Mouse (Mus musculus) small intestine, adult 2 months (tissue): ENCODE results near the gene Lima1. TPM values are rescaled to one million over a fixed set of nuclear protein-coding genes. Genes with fewer than 3 reads are reported as not detected.
"Not testable (repeated sequence)": the region's sequence is repeated elsewhere in the genome, so short reads cannot be mapped to it uniquely, and the experiment has no call there.

ENCODE experiments used
- H3K27ac ChIP-seq: fragments of 200-500 bp; 2 replicates; pipeline ENCODE4 v1.5.1; 2012; ENCODE audit warnings: low read depth, low read length, control low read depth, inconsistent platforms; ENCODE audit not compliant: insufficient read depth
- H3K27me3 ChIP-seq: fragments of 200-500 bp; 2 replicates; pipeline ENCODE4 v1.6.1; 2012; ENCODE audit warnings: mild to moderate bottlenecking, moderate library complexity, low read length, inconsistent platforms; ENCODE audit not compliant: control insufficient read depth, insufficient read depth
- H3K36me3 ChIP-seq: fragments of 200-500 bp; 2 replicates; pipeline ENCODE4 v1.6.1; 2012; ENCODE audit warnings: mild to moderate bottlenecking, low read length, control low read depth, inconsistent platforms; ENCODE audit not compliant: control insufficient read depth, insufficient read depth
- H3K4me1 ChIP-seq: fragments of 200-500 bp; 2 replicates; pipeline ENCODE4 v1.6.1; 2012; ENCODE audit warnings: low read length, inconsistent platforms, mixed read lengths; ENCODE audit not compliant: control insufficient read depth, insufficient read depth, insufficient read length
- H3K4me3 ChIP-seq: fragments of 200-500 bp; 2 replicates; pipeline ENCODE4 v1.5.1; 2012; ENCODE audit warnings: low read depth, mild to moderate bottlenecking, control low read depth, inconsistent platforms, low read length, moderate library complexity
- CTCF ChIP-seq: fragments of 200-500 bp; IDR thresholded peaks from 2 replicates; pipeline ENCODE4 v1.5.1; 2012; ENCODE audit warnings: low read depth, mild to moderate bottlenecking, control low read depth, inconsistent platforms, low read length, moderate library complexity, mixed read lengths; ENCODE audit not compliant: insufficient replicate concordance, insufficient read length; ENCODE audit errors: extremely low read depth
- POLR2A ChIP-seq: fragments of 200-500 bp; IDR thresholded peaks from 2 replicates; pipeline ENCODE4 v1.6.1; 2012; ENCODE audit warnings: low read depth, mild to moderate bottlenecking, control low read depth, inconsistent platforms, low read length, moderate library complexity
- WGBS: fragments of 180-500 bp; shearing (Covaris S2); methylation state at CpG from one replicate; pipeline ENCODE4 v1.1.7; 2018; 5-methylcytosine and 5-hydroxymethylcytosine counted together
- polyA plus RNA-seq: library from polyadenylated mRNA; depleted of rRNA; stranded (reverse); fragments of >200 nt; gene quantifications from 2 replicates; pipeline ENCODE4 v1.2.3, GENCODE M21; 2012

Lima1 gene
- polyA plus RNA-seq, 1 experiment, result 47.7 TPM

DNA sequence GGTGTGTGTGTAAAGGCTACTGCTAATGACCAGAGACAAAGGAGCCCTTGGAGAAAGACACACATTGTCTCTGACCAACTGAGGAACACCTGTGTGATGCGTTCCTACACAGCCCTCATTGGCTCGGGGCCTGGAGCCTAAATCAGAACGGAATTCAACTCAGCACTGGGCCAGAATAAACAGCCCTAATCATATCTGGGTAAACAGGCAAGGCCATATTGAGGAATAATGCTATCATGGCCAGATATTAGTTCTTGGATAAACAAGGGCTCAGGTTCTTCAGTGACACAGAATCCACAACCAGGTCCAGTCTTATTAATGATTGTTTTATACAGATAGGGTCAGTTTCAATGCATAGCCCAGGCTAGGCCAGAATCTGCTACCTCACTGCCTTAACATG lies 84.3 kb downstream of the Lima1 start:
- Histone ChIP-seq H3K4me3 (no peak overlapping the region), H3K36me3 (peaks cover 84% of the 10 kb centered on the region), H3K27ac (no peak overlapping the region), H3K27me3 (no peaks in the 10 kb centered on the region), H3K4me1 (no peaks in the 10 kb centered on the region)
- TF ChIP-seq POLR2A (no peak), CTCF (no peak)
- WGBS, result 34% methylated on average over 3 of the region's 3 CpGs

DNA sequence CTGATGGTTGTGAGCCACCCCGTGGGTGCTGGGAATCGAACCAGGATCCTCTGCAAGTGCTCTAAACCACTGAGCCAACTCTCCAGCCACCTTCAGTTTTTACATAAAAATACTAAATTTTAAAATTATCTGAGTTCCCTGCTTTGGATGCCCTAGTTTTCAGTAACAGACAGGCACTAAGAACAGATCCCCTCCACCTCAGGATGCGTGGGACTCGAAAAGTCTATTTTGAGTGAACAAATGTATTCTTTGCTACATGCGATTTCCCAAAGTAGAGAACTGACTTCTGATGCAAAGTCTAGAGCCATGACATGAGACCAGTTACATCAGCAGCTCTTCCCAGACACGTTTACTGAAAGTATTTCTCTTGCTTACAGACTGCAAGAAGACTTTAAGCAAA lies 84.8 kb downstream of the Lima1 start:
- TF ChIP-seq CTCF, result no peak
- TF ChIP-seq POLR2A, result no peak
- Histone ChIP-seq H3K4me1 (no peaks in the 10 kb centered on the region), H3K4me3 (no peak overlapping the region), H3K27ac (no peak overlapping the region), H3K27me3 (no peaks in the 10 kb centered on the region), H3K36me3 (peaks cover 86% of the 10 kb centered on the region)
- WGBS, result 95% methylated on average over 6 of the region's 6 CpGs

DNA sequence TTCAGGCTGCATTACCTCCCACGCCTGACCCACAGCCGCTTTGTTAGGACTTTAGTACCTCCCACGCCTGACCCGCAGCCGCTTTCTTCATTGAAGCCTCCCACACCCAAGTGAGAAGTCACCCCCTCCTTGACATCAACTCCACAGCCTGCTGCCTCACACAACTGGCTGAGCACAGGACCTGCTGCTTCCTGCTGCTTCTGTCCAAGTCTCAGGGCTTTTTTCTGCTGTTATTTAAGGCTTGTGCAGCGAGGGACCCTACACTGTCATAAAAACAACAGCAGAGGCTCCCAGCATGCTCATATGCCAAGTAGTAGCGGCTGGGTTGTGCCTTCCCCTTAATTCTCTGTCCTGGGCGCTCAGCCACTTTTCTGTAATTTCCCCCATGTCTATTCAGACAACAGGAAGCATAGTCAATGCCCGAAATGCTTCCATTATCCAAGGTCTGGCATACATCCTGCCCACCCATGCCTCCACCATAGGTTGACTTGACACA lies 87.6 kb downstream of the Lima1 start:
- no peak overlapping the region; the same call in 1 of the 2 replicates for H3K27ac ChIP-seq
- H3K27me3 ChIP-seq, result no peaks in the 10 kb centered on the region
- no peaks in the 10 kb centered on the region for H3K4me1 ChIP-seq
- no peak for TF ChIP-seq POLR2A
- no peak for TF ChIP-seq CTCF
- 75% methylated on average over 9 of the region's 9 CpGs for WGBS
- H3K36me3 ChIP-seq, result peaks cover 82% of the 10 kb centered on the region
- no peak overlapping the region for H3K4me3 ChIP-seq

DNA sequence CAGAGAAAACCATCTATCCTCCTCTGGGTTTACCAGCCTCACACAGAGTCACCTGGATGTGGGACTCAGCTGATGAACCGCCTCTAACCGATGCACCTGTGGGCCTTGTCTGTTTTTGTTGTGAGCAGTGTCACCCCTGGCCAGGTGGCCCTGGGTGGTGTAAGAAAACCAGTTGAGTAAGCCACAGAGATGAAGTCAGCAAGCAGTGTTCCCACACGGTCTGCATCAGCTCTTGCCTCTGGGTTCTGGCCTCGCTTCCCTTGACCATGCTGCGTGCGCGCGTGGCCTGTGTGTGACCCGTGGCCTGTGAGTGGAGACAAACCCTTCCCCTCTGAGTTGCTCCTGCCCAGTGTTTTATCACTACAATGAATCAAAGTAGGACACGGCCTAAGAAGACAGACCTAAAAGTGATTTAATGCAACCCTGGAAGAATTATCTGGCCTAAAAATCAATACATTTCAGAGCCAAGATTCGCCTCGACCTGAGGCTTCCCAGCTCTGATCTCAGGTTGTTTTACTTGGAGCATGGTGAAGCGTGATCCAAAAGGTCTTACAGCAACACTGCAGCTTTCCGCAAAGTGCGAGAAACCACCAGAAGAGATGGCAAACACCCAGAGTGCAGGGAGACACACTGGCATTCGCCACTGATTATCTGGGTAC lies 96.5 kb downstream of the Lima1 start:
- whole genome bisulfite sequencing, result 82% methylated on average over 16 of the region's 16 CpGs
- H3K4me1 ChIP-seq, result no peaks in the 10 kb centered on the region

DNA sequence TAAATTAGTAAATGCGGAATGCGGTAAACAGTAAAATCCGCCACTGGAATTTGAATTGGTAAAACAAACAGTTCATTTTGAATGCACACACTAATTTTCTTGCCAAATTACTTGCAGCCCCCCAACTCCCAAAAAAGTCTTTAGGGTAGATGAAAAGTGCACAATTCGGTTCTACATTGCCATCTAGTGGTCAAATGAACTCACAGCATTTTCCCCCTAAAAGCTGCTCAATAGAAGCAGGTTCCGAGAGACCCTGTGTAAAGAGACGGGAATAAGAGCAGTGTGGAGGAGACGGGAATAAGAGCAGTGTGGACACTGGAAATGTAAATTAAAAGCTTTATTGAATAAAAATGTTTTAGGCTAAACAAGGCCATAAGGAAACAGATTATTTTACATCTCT lies 97.1 kb downstream of the Lima1 start:
- 60% methylated on average over 7 of the region's 7 CpGs for WGBS
- H3K4me1 ChIP-seq, result no peaks in the 10 kb centered on the region
- no peak overlapping the region for H3K27ac ChIP-seq
- H3K4me3 ChIP-seq, result no peak overlapping the region
- no peaks in the 10 kb centered on the region for H3K27me3 ChIP-seq
- no peak for TF ChIP-seq CTCF
- TF ChIP-seq POLR2A, result no peak
- peaks cover 45% of the 10 kb centered on the region for H3K36me3 ChIP-seq

More for the DNA sequence above, 96.5 kb downstream of the Lima1 start:
- Histone ChIP-seq H3K4me3 (no peak overlapping the region), H3K27ac (no peak overlapping the region), H3K36me3 (peaks cover 49% of the 10 kb centered on the region), H3K27me3 (no peaks in the 10 kb centered on the region)
- TF ChIP-seq CTCF (no peak), POLR2A (no peak)

DNA sequence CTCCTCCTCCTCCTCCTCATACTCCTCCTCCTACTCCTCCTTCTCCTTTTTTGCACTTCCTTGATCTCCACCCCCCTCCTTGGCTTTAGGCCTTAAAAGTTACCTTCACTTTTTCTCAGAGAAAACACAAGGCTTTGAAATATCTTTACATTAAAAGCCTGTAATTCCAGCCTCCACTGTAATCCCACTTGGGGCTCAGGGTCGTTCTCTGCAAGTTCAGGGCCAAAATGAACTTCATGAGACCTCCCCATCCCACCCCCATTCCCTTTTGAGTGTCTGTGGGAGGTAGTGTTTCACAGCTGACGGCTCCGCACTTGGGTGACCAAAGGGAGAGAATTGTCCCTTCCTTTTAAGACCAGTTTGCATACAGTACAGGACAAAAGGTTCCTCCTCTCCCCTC lies 102.3 kb downstream of the Lima1 start:
- 43% methylated on average over 3 of the region's 3 CpGs for WGBS
- TF ChIP-seq CTCF (no peak), POLR2A (no peak)
- Histone ChIP-seq H3K27me3 (no peaks in the 10 kb centered on the region), H3K36me3 (peaks cover 5% of the 10 kb centered on the region), H3K4me1 (no peaks in the 10 kb centered on the region; the same call in none of the 2 replicates), H3K27ac (no peak overlapping the region), H3K4me3 (peak overlapping the region; percentile 77; the same call in 1 of the 2 replicates)

DNA sequence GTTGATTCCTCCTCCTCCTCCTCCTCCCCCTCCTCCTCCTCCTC lies 102.6 kb downstream of the Lima1 start, which contains the start of gene Cers5:
TSS of gene Cers5 (minus strand) at position 5 of the 44 bp plus-strand sequence.
- Histone ChIP-seq H3K4me3 (peak within 1 kb of the TSS; percentile 77), H3K27ac (peak within 1 kb of the TSS; percentile 26; the same call in 1 of the 2 replicates)
- H3K27me3 ChIP-seq, H3K36me3 ChIP-seq, H3K4me1 ChIP-seq: not testable (repeated sequence)

DNA sequence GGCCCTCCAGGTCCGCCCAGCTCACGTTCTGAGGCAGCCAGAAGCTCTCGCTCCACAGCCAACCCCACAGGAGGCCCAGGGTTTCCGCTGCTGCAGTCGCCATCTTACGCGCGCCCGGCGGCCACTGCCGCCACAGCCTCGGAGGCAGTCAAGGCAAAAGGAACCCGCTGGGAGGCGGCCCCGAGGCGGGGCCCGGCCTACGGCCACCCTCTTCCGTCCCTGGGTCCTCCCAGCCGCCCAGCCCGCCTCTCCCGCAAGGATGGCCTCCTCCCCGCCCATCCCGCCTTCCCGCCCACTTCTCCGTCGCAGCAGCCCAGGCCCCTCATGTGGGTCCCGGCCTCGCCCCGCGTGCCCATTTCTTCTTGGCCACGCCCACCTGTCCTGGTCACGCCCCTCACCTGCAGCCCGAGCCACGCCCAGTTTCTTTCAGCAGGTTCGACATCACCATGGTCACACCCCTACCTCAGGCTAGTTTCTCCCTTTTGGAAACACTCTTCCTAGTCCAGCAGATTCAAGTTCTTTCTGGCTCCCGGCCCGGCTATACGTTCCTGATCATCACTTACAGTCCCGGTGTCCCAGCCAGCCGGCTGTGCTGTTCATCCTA lies 102.9 kb downstream of the Lima1 start:
- H3K27ac ChIP-seq, result peak overlapping the region; percentile 26; the same call in 1 of the 2 replicates
- no peaks in the 10 kb centered on the region for H3K36me3 ChIP-seq
- H3K4me1 ChIP-seq, result no peaks in the 10 kb centered on the region; the same call in none of the 2 replicates
- H3K27me3 ChIP-seq, result no peaks in the 10 kb centered on the region
- H3K4me3 ChIP-seq, result peak overlapping the region; percentile 77
- 1% methylated on average over 38 of the region's 41 CpGs for WGBS
- TF ChIP-seq CTCF (peak; percentile 14; the same call in 1 of the 2 replicates), POLR2A (peak; percentile 97)
